Mouse (Mus musculus) kidney, postnatal 0 days (tissue): ENCODE data around the gene Styxl1. TPM values are rescaled to one million over a fixed set of nuclear protein-coding genes. Genes with fewer than 3 reads are reported as not detected.

Source experiments
- ATAC-seq: fragments of 200-750 bp; cut with Nextera tagmentation; replicated peaks from 2 replicates; pipeline ENCODE4 v1.8.0; 2017; ENCODE audit warnings: low read depth, moderate number of reproducible peaks, moderate TSS enrichment, moderate library complexity; ENCODE audit not compliant: low FRiP score
- DNase-seq: peaks from one replicate; pipeline ENCODE4 v3.0.0-alpha.2; 2016; ENCODE audit warnings: low spot score
- H3K27ac ChIP-seq: fragments of 300-500 bp; sonication (generic); 2 replicates; pipeline ENCODE4 v1.5.1; 2014; ENCODE audit warnings: mild to moderate bottlenecking
- H3K27me3 ChIP-seq: fragments of 300-500 bp; sonication (generic); 2 replicates; pipeline ENCODE4 v1.6.1; 2014; ENCODE audit warnings: low read length, mixed read lengths; ENCODE audit not compliant: insufficient read depth
- H3K36me3 ChIP-seq: fragments of 300-500 bp; sonication (generic); 2 replicates; pipeline ENCODE4 v1.6.1; 2014; ENCODE audit warnings: low read length, mixed read lengths; ENCODE audit not compliant: insufficient read depth
- H3K4me1 ChIP-seq: fragments of 300-500 bp; sonication (generic); replicated peaks from 2 replicates; pipeline ENCODE4 v1.6.1; 2014; ENCODE audit warnings: antibody characterized with exemption, low read length, mixed read lengths; ENCODE audit not compliant: insufficient read depth
- H3K4me2 ChIP-seq: fragments of 300-500 bp; sonication (generic); 2 replicates; pipeline ENCODE4 v1.6.1; 2014; ENCODE audit warnings: mild to moderate bottlenecking, low read length, moderate library complexity, mixed read lengths
- H3K4me3 ChIP-seq: fragments of 300-500 bp; sonication (generic); replicated peaks from 2 replicates; pipeline ENCODE4 v1.5.1; 2014; ENCODE audit warnings: low read depth, low read length
- H3K9ac ChIP-seq: fragments of 300-500 bp; sonication (generic); 2 replicates; pipeline ENCODE4 v1.6.1; 2014; ENCODE audit warnings: low read depth, low read length
- H3K9me3 ChIP-seq: fragments of 300-500 bp; sonication (generic); replicated peaks from 2 replicates; pipeline ENCODE4 v1.6.1; 2016; ENCODE audit warnings: low read length, inconsistent platforms, mixed read lengths
- CTCF ChIP-seq: IDR thresholded peaks from 2 replicates; pipeline ENCODE4 v1.5.1; 2016; ENCODE audit warnings: antibody characterized with exemption, low read depth, mild to moderate bottlenecking, moderate library complexity
- WGBS: fragments of 180-500 bp; shearing (Covaris S2); extraction: QIAGEN DNeasy Blood & Tissue Kit; methylation state at CpG from one replicate; pipeline ENCODE4 v1.1.7; 2014; 5-methylcytosine and 5-hydroxymethylcytosine counted together
- polyA plus RNA-seq: library from polyadenylated mRNA; unstranded; fragments of >200 nt; fragmentation: Nextera tagmentation; extraction: Ambion mirVana; gene quantifications from 2 replicates; pipeline ENCODE4 v1.2.1, GENCODE M21; 2015

The Styxl1 gene
- polyA plus RNA-seq, 1 experiment from 2014 or later: 0.53 TPM

GRCm38 (mm10) chr5:135744742-135745141, 33.4 kb downstream of the Styxl1 start:
- DNase-seq (no peak), ATAC-seq (peak; percentile 2; the same call in 1 of the 2 replicates)
- 13% methylated on average over 12 of the region's 12 CpGs for WGBS
- H3K27me3 ChIP-seq: no peaks in the 10 kb centered on the region
- H3K36me3 ChIP-seq: peaks cover 8% of the 10 kb centered on the region; the same call in 1 of the 2 replicates
- peak overlapping the region; percentile 35; the same call in 1 of the 2 replicates for H3K9ac ChIP-seq
- H3K27ac ChIP-seq: peak overlapping the region; percentile 74
- peak overlapping the region; percentile 94 for H3K4me2 ChIP-seq
- H3K9me3 ChIP-seq: no peaks in the 10 kb centered on the region
- peak overlapping the region; percentile 87 for H3K4me3 ChIP-seq
- 0 out of 2 replicates have a peak, but pooled peaks cover 7% of the 10 kb centered on the region for H3K4me1 ChIP-seq
- TF ChIP-seq CTCF: no peak

- H3K4me1 ChIP-seq: 0 out of 2 replicates have a peak, but pooled peaks cover 7% of the 10 kb centered on the region
- H3K4me3 ChIP-seq: peak within 1 kb of the TSS; percentile 87
- peak within 1 kb of the TSS; percentile 74 for H3K27ac ChIP-seq
- peaks cover 8% of the 10 kb centered on the region; the same call in 1 of the 2 replicates for H3K36me3 ChIP-seq
- DNase-seq (peak; percentile 98), ATAC-seq (peak; percentile 94)
- WGBS: under 1% methylated on average over 60 of the region's 60 CpGs
- no peaks in the 10 kb centered on the region for H3K27me3 ChIP-seq
- peak within 1 kb of the TSS; percentile 82 for H3K9ac ChIP-seq
- peak within 1 kb of the TSS; percentile 94 for H3K4me2 ChIP-seq
- TF ChIP-seq CTCF: no peak
- H3K9me3 ChIP-seq: no peaks in the 10 kb centered on the region
Measured at GRCm38 (mm10) chr5:135743741-135744609, 34.2 kb downstream of the Styxl1 start, which contains the start of gene Tmem120a. Gene Tmem120a, minus strand, starts transcription at chr5:135744448.

GRCm38 (mm10) chr5:135742941-135743740, 35.0 kb downstream of the Styxl1 start:
- Histone ChIP-seq H3K9me3 (no peaks in the 10 kb centered on the region), H3K27me3 (no peaks in the 10 kb centered on the region), H3K4me2 (peak overlapping the region; percentile 94), H3K4me1 (0 out of 2 replicates have a peak, but pooled peaks cover 7% of the 10 kb centered on the region), H3K9ac (peak overlapping the region; percentile 82), H3K36me3 (peaks cover 8% of the 10 kb centered on the region; the same call in 1 of the 2 replicates), H3K27ac (peak overlapping the region; percentile 58), H3K4me3 (peak overlapping the region; percentile 87)
- DNase-seq: peak; percentile 86
- TF ChIP-seq CTCF: peak; percentile 11; the same call in 1 of the 2 replicates
- WGBS: 15% methylated on average over 18 of the region's 18 CpGs
- ATAC-seq: peak; percentile 61

GRCm38 (mm10) chr5:135742156-135742555, 36.0 kb downstream of the Styxl1 start:
- TF ChIP-seq CTCF: no peak
- ATAC-seq (no peak), DNase-seq (peak; percentile 35)
- Histone ChIP-seq H3K27ac (no peak overlapping the region), H3K4me3 (no peak overlapping the region), H3K4me1 (0 out of 2 replicates have a peak, but pooled peaks cover 7% of the 10 kb centered on the region), H3K4me2 (no peak overlapping the region), H3K36me3 (peaks cover 8% of the 10 kb centered on the region; the same call in 1 of the 2 replicates), H3K27me3 (no peaks in the 10 kb centered on the region), H3K9me3 (no peaks in the 10 kb centered on the region), H3K9ac (no peak overlapping the region)
- WGBS: 45% methylated on average over 10 of the region's 10 CpGs

GRCm38 (mm10) chr5:135738266-135738665, 39.9 kb downstream of the Styxl1 start:
- H3K27ac ChIP-seq: no peak overlapping the region
- peaks cover 46% of the 10 kb centered on the region for H3K36me3 ChIP-seq
- H3K4me3 ChIP-seq: no peak overlapping the region
- ATAC-seq (no peak), DNase-seq (no peak)
- H3K4me1 ChIP-seq: 0 out of 2 replicates have a peak, but pooled peaks cover 6% of the 10 kb centered on the region
- WGBS: 15% methylated on average over 6 of the region's 6 CpGs
- no peak for TF ChIP-seq CTCF
- no peaks in the 10 kb centered on the region for H3K9me3 ChIP-seq
- no peak overlapping the region for H3K4me2 ChIP-seq
- no peak overlapping the region for H3K9ac ChIP-seq
- H3K27me3 ChIP-seq: no peaks in the 10 kb centered on the region

- ATAC-seq (no peak), DNase-seq (no peak)
- TF ChIP-seq CTCF: peak; percentile 57
- Histone ChIP-seq H3K36me3 (peaks cover 57% of the 10 kb centered on the region), H3K9ac (no peak overlapping the region), H3K4me3 (no peak overlapping the region), H3K4me2 (no peak overlapping the region), H3K27ac (no peak overlapping the region), H3K9me3 (no peaks in the 10 kb centered on the region), H3K4me1 (no peaks in the 10 kb centered on the region), H3K27me3 (no peaks in the 10 kb centered on the region)
- 78% methylated on average over 7 of the region's 7 CpGs for WGBS
Measured at GRCm38 (mm10) chr5:135737154-135737553, 41.0 kb downstream of the Styxl1 start.
